Mouse (Mus musculus): ENCODE measurements around the gene Thsd4. TPM values are rescaled to one million over a fixed set of nuclear protein-coding genes. Genes with fewer than 3 reads are reported as not detected.

Gene Thsd4
- polyA plus RNA-seq, 1 experiment from 2014 or later: 3.4 TPM

- ATAC-seq: no peak
- Histone ChIP-seq H3K27me3 (replicated peaks; ENCODE audit: insufficient read depth, low read length) (no peaks in the 10 kb centered on the region), H3K4me2 (replicated peaks; ENCODE audit: low read depth, low read length) (no peak overlapping the region), H3K9me3 (ENCODE audit: low read length) (no peaks in the 10 kb centered on the region), H3K4me3 (ENCODE audit: low read depth, low read length) (no peak overlapping the region), H3K9ac (replicated peaks; ENCODE audit: low read depth) (no peak overlapping the region), H3K27ac (ENCODE audit: low read length) (no peak overlapping the region), H3K4me1 (ENCODE audit: insufficient read depth, low read depth, low read length) (no peaks in the 10 kb centered on the region), H3K36me3 (ENCODE audit: insufficient read depth, low read length) (no peaks in the 10 kb centered on the region)
- no peak for DNase-seq (ENCODE audit: low spot score)
- TF ChIP-seq EP300 (IDR thresholded peaks at IDR 0.05) (no peak), CTCF (IDR thresholded peaks at IDR 0.05) (no peak)
- WGBS: 81% methylated on average over 9 of the region's 9 CpGs
These were observed 570.7 kb downstream of the Thsd4 start for GRCm38 (mm10) chr9:59951001-59951750.

GRCm38 (mm10) chr9:59949981-59950380, 571.9 kb downstream of the Thsd4 start:
- Histone ChIP-seq H3K9me3 (ENCODE audit: low read length) (no peaks in the 10 kb centered on the region), H3K4me3 (ENCODE audit: low read depth, low read length) (no peak overlapping the region), H3K27ac (ENCODE audit: low read length) (no peak overlapping the region), H3K4me1 (ENCODE audit: insufficient read depth, low read depth, low read length) (no peaks in the 10 kb centered on the region), H3K27me3 (replicated peaks; ENCODE audit: insufficient read depth, low read length) (no peaks in the 10 kb centered on the region), H3K4me2 (replicated peaks; ENCODE audit: low read depth, low read length) (no peak overlapping the region), H3K36me3 (ENCODE audit: insufficient read depth, low read length) (no peaks in the 10 kb centered on the region), H3K9ac (replicated peaks; ENCODE audit: low read depth) (no peak overlapping the region)
- DNase-seq (ENCODE audit: low spot score): no peak
- no peak for TF ChIP-seq CTCF (IDR thresholded peaks at IDR 0.05)
- 88% methylated on average over 5 of the region's 5 CpGs for WGBS
- ATAC-seq: no peak

GRCm38 (mm10) chr9:59949511-59949910, 572.3 kb downstream of the Thsd4 start:
- no peak overlapping the region for H3K4me3 ChIP-seq (ENCODE audit: low read depth, low read length)
- no peak overlapping the region for H3K9ac ChIP-seq (replicated peaks; ENCODE audit: low read depth)
- DNase-seq (ENCODE audit: low spot score) (no peak), ATAC-seq (no peak)
- H3K9me3 ChIP-seq (ENCODE audit: low read length): no peaks in the 10 kb centered on the region
- no peak overlapping the region for H3K4me2 ChIP-seq (replicated peaks; ENCODE audit: low read depth, low read length)
- no peaks in the 10 kb centered on the region for H3K36me3 ChIP-seq (ENCODE audit: insufficient read depth, low read length)
- WGBS: 70% methylated on average over 6 of the region's 6 CpGs
- no peak overlapping the region for H3K27ac ChIP-seq (ENCODE audit: low read length)
- H3K27me3 ChIP-seq (replicated peaks; ENCODE audit: insufficient read depth, low read length): no peaks in the 10 kb centered on the region
- no peaks in the 10 kb centered on the region for H3K4me1 ChIP-seq (ENCODE audit: insufficient read depth, low read depth, low read length)
- TF ChIP-seq EP300 (IDR thresholded peaks at IDR 0.05) (no peak), CTCF (IDR thresholded peaks at IDR 0.05) (no peak)

- TF ChIP-seq EP300 (IDR thresholded peaks at IDR 0.05): no peak
- no peak for TF ChIP-seq CTCF (IDR thresholded peaks at IDR 0.05)
- Histone ChIP-seq H3K4me3 (ENCODE audit: low read depth, low read length) (no peak overlapping the region), H3K27me3 (replicated peaks; ENCODE audit: insufficient read depth, low read length) (no peaks in the 10 kb centered on the region), H3K36me3 (ENCODE audit: insufficient read depth, low read length) (no peaks in the 10 kb centered on the region), H3K4me2 (replicated peaks; ENCODE audit: low read depth, low read length) (no peak overlapping the region), H3K9ac (replicated peaks; ENCODE audit: low read depth) (no peak overlapping the region), H3K9me3 (ENCODE audit: low read length) (no peaks in the 10 kb centered on the region), H3K4me1 (ENCODE audit: insufficient read depth, low read depth, low read length) (no peaks in the 10 kb centered on the region), H3K27ac (ENCODE audit: low read length) (no peak overlapping the region)
- WGBS: 80% methylated on average over 17 of the region's 17 CpGs
- DNase-seq (ENCODE audit: low spot score) (no peak), ATAC-seq (no peak)
These were observed 573.1 kb downstream of the Thsd4 start for GRCm38 (mm10) chr9:59948691-59949250.

- Histone ChIP-seq H3K9ac (replicated peaks; ENCODE audit: low read depth) (no peak overlapping the region), H3K36me3 (ENCODE audit: insufficient read depth, low read length) (no peaks in the 10 kb centered on the region), H3K4me1 (ENCODE audit: insufficient read depth, low read depth, low read length) (no peaks in the 10 kb centered on the region), H3K9me3 (ENCODE audit: low read length) (no peaks in the 10 kb centered on the region), H3K27me3 (replicated peaks; ENCODE audit: insufficient read depth, low read length) (no peaks in the 10 kb centered on the region), H3K4me3 (ENCODE audit: low read depth, low read length) (no peak overlapping the region), H3K4me2 (replicated peaks; ENCODE audit: low read depth, low read length) (no peak overlapping the region), H3K27ac (ENCODE audit: low read length) (no peak overlapping the region)
- no peak for DNase-seq (ENCODE audit: low spot score)
- 56% methylated on average over 8 of the region's 8 CpGs for WGBS
- no peak for ATAC-seq
- no peak for TF ChIP-seq EP300 (IDR thresholded peaks at IDR 0.05)
- no peak for TF ChIP-seq CTCF (IDR thresholded peaks at IDR 0.05)
These were observed 573.6 kb downstream of the Thsd4 start for GRCm38 (mm10) chr9:59948226-59948625.

GRCm38 (mm10) chr9:59947271-59947670, 574.6 kb downstream of the Thsd4 start:
- Histone ChIP-seq H3K9ac (replicated peaks; ENCODE audit: low read depth) (no peak overlapping the region), H3K4me2 (replicated peaks; ENCODE audit: low read depth, low read length) (no peak overlapping the region), H3K36me3 (ENCODE audit: insufficient read depth, low read length) (no peaks in the 10 kb centered on the region), H3K4me3 (ENCODE audit: low read depth, low read length) (no peak overlapping the region), H3K27me3 (replicated peaks; ENCODE audit: insufficient read depth, low read length) (no peaks in the 10 kb centered on the region), H3K9me3 (ENCODE audit: low read length) (no peaks in the 10 kb centered on the region), H3K4me1 (ENCODE audit: insufficient read depth, low read depth, low read length) (no peaks in the 10 kb centered on the region), H3K27ac (ENCODE audit: low read length) (no peak overlapping the region)
- TF ChIP-seq EP300 (IDR thresholded peaks at IDR 0.05) (no peak), CTCF (IDR thresholded peaks at IDR 0.05) (no peak)
- ATAC-seq (no peak), DNase-seq (ENCODE audit: low spot score) (no peak)
- 57% methylated on average over 8 of the region's 8 CpGs for WGBS
